Mouse (Mus musculus) monocyte, adult 2 months (primary cell): ENCODE measurements around the gene Sh3d19.

Experiments used
- DNase-seq, 2 experiments: peaks; one replicate each; pipeline ENCODE4 v3.0.0; 2022; ENCODE audit warnings: low spot score in 2 of 2, low read depth in 1 of 2

Gene Sh3d19

GRCm38 (mm10) chr3:86134939-86135638, 164.2 kb downstream of the Sh3d19 start:
- DNase-seq = no peak

DNA sequence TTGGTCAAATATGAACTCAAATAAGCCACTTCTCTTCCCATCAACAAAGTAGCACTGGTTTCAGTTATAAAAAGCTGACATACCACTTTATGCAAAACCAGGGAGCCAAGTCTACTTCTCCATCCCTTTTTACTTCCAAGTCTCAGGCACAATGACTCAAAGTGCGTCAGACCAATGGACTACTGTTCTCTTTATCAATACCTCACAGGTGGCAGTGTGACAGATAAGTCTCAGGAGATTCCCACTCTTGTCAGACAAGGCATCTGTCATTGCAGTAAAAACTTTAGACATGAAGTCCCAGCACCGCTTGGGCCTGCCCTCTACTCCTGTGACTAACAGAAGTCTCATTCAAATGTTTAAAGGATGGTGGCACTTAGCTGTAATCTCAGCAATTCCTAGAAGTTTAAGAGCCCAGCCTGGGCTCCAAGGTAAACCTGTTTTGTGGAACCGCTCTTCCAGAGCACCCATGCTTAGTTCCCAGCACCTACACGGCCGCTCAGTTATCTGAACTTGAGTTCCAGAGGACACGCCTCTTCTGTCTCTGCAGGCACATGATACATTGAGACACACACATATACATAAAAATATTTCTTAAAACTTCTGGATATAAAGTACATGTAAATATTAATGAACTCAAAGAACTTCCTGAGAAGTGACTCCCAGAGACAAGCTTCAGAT, 165.1 kb downstream of the Sh3d19 start:
- DNase-seq = no peak

GRCm38 (mm10) chr3:86136936-86137574, 166.1 kb downstream of the Sh3d19 start:
- no peak for DNase-seq

GRCm38 (mm10) chr3:86139660-86140059, 168.8 kb downstream of the Sh3d19 start:
- no peak for DNase-seq

GRCm38 (mm10) chr3:86141366-86141765, 170.5 kb downstream of the Sh3d19 start:
- no peak for DNase-seq

GRCm38 (mm10) chr3:86141886-86142262, 171.0 kb downstream of the Sh3d19 start:
- no peak for DNase-seq

- peak; percentile 97 to 99 for DNase-seq
Measured at GRCm38 (mm10) chr3:86142263-86142933, 171.5 kb downstream of the Sh3d19 start, which contains the start of gene Rps3a1. Rps3a1 (minus strand) TSS chr3:86142702.

- DNase-seq = no peak
Measured at GRCm38 (mm10) chr3:86142934-86143317, 172.0 kb downstream of the Sh3d19 start.

GRCm38 (mm10) chr3:86143343-86143742, 172.4 kb downstream of the Sh3d19 start:
- no peak for DNase-seq

GRCm38 (mm10) chr3:86149063-86149462, 178.2 kb downstream of the Sh3d19 start:
- DNase-seq = no peak

DNA sequence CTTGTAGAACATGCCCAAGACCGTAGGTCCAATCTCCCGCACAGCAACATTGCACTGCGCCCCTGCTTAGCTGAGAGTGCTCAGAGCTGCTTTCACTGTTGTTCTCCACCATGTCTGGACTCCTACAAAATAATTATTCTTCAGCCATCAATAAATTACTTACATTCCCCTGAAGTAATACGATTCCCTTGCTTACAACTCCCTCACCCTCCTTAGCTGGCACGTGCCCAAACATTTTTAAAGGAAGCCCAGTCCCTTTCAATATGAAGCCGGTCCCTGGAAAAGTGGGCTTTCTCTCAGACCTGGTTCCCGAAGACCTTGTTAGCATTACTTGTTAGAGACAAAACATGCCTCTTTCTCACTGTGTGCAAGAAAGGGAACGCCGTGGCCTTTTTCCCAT, 178.6 kb downstream of the Sh3d19 start:
- DNase-seq = no peak

DNA sequence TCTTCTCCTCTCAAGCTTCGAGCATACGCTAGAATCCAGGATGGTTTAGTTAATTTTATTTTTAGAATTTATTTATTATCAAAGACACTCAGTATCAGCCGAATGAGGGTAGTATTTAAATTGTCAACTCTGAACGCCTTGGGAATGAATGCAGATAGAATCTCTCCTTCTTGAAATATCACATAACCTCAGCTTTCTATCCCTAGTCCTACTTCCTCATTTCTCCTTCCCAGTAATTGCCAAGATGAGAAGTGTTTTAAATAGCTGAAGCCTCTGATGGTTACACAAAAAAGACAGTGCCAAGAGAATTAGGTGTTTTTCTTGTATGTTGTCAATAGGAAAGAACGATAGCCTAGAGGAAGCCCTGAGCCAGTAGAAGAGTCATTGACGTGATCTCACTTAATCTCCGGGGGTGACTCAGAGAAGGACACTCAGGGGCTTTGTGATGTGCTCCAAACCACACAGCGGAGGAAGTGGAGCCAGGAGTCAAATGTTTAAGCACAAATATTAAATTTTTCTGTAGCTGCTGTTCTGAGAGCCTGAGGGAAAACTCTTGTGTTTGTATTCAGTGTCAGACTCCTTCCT, 198.0 kb downstream of the Sh3d19 start:
- peak in 1 of 2 experiments; percentile 1 for DNase-seq

- no peak for DNase-seq
Measured at GRCm38 (mm10) chr3:86179714-86180113, 208.8 kb downstream of the Sh3d19 start.
